Mouse (Mus musculus) brain, embryonic 14.5 days (tissue): ENCODE results near the gene Ccl6.

Source experiments
- CTCF ChIP-seq: fragments of 200-500 bp; IDR thresholded peaks from 2 replicates; pipeline ENCODE4 v1.5.1; 2012; ENCODE audit warnings: inconsistent platforms, mild to moderate bottlenecking, moderate library complexity, borderline replicate concordance; ENCODE audit not compliant: insufficient read depth, insufficient read length; ENCODE audit errors: extremely low read depth
- POLR2A ChIP-seq: fragments of 200-500 bp; IDR thresholded peaks from 2 replicates; pipeline ENCODE4 v1.6.1; 2012; ENCODE audit warnings: mild to moderate bottlenecking, inconsistent platforms, borderline replicate concordance; ENCODE audit not compliant: poor library complexity, insufficient read depth, insufficient read length, severe bottlenecking; ENCODE audit errors: extremely low read depth

GRCm38 (mm10) chr11:83580699-83581232 lies 12.1 kb downstream of the Ccl6 start:
- no peak for TF ChIP-seq POLR2A
- no peak for TF ChIP-seq CTCF
